Mouse (Mus musculus) heart, embryonic 13.5 days (tissue): ENCODE data around the gene 4930467E23Rik. TPM values are rescaled to one million over a fixed set of nuclear protein-coding genes. Genes with fewer than 3 reads are reported as not detected.
A peak's percentile ranks its signal among the peaks of the same experiment; 100 is the strongest.
"Not testable (repeated sequence)": the region's sequence is repeated elsewhere in the genome, so short reads cannot be mapped to it uniquely, and the experiment has no call there.

Experiments
- ATAC-seq: fragments of 200-750 bp; cut with Nextera tagmentation; 2 replicates; pipeline ENCODE4 v1.8.0; 2017; ENCODE audit warnings: moderate TSS enrichment; ENCODE audit not compliant: insufficient number of reproducible peaks, low FRiP score, low TSS enrichment; ENCODE audit errors: extremely low read depth
- H3K27ac ChIP-seq: fragments of 300-500 bp; sonication (generic); replicated peaks from 2 replicates; pipeline ENCODE4 v1.5.1; 2015; ENCODE audit warnings: moderate library complexity, mild to moderate bottlenecking, inconsistent platforms
- H3K27me3 ChIP-seq: fragments of 300-500 bp; sonication (generic); replicated peaks from 2 replicates; pipeline ENCODE4 v1.6.1; 2015; ENCODE audit warnings: mild to moderate bottlenecking, inconsistent platforms
- H3K36me3 ChIP-seq: fragments of 300-500 bp; sonication (generic); 2 replicates; pipeline ENCODE4 v1.6.1; 2015; ENCODE audit warnings: mild to moderate bottlenecking, inconsistent platforms
- H3K4me1 ChIP-seq: fragments of 300-500 bp; sonication (generic); 2 replicates; pipeline ENCODE4 v1.6.1; 2015; ENCODE audit warnings: inconsistent platforms
- H3K4me2 ChIP-seq: fragments of 300-500 bp; sonication (generic); 2 replicates; pipeline ENCODE4 v1.6.1; 2015; ENCODE audit warnings: inconsistent platforms, mild to moderate bottlenecking, moderate library complexity
- H3K4me3 ChIP-seq: fragments of 300-500 bp; sonication (generic); 2 replicates; pipeline ENCODE4 v1.5.1; 2015; ENCODE audit warnings: moderate library complexity, mild to moderate bottlenecking, inconsistent platforms
- H3K9ac ChIP-seq: fragments of 300-500 bp; sonication (generic); 2 replicates; pipeline ENCODE4 v1.6.1; 2015; ENCODE audit warnings: inconsistent platforms, mild to moderate bottlenecking, moderate library complexity
- H3K9me3 ChIP-seq: fragments of 300-500 bp; sonication (generic); 2 replicates; pipeline ENCODE4 v1.6.1; 2016; ENCODE audit warnings: inconsistent platforms
- WGBS: fragments of 180-500 bp; shearing (Covaris S2); methylation state at CpG from one replicate; pipeline ENCODE4 v1.1.7; 2015; ENCODE audit warnings: mixed read lengths; 5-methylcytosine and 5-hydroxymethylcytosine counted together
- polyA plus RNA-seq: library from polyadenylated mRNA; unstranded; fragments of >200 nt; fragmentation: Nextera tagmentation; extraction: Ambion mirVana; gene quantifications from 2 replicates; pipeline ENCODE4 v1.2.1, GENCODE M21; 2015

4930467E23Rik gene
- not detected in 2 replicates for polyA plus RNA-seq

DNA sequence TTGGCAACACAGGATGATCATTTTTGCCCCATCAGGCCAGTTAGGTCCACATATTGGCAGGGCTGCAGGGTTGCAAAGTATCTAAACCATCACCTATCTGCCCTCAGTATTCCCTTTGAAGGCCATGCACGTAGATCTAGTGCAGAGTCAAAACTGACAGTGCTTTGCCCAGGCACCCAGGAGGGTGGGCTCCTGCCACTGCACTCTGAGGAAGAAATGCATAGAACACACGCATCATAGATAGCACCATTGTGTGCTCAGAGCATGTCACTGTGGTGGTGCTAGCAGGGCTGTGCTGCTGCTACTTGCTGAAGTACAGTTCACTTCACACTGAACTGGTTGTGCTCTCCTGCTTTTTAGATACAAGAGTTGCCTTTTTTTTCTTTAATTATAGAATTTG, at the start of gene 4930467E23Rik:
4930467E23Rik (plus strand) TSS at position 301 of the 400 bp plus-strand sequence.
- H3K9me3 ChIP-seq, H3K27ac ChIP-seq, H3K36me3 ChIP-seq, H3K4me2 ChIP-seq, H3K4me1 ChIP-seq, H3K27me3 ChIP-seq, H3K9ac ChIP-seq, H3K4me3 ChIP-seq, ATAC-seq: not testable (repeated sequence)
- WGBS = no CpG with 5 or more reads among the region's 2 CpGs

DNA sequence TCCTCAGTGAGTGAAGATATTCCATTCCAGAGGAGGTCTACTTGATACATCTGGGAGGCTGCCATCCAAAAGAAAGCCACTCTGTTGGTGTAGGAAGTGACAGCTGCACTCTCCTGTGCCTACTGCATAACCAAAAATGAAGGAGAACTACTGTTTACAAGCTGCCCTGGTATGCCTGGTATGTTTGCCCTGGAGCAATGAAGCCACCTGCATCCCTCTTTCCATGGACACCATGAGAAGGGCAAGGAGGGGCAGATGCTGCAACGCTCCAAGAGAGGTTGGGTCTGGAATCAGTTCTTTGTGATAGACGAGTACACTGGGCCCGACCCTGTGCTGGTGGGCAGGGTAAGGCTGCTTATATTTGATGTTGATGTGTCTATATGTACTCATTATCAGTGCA, 47.1 kb upstream of the 4930467E23Rik start:
- H3K9ac ChIP-seq, H3K27ac ChIP-seq, H3K4me1 ChIP-seq, H3K4me3 ChIP-seq, H3K27me3 ChIP-seq, H3K4me2 ChIP-seq, ATAC-seq, H3K36me3 ChIP-seq, H3K9me3 ChIP-seq: not testable (repeated sequence)
- 47% methylated on average over 2 of the region's 3 CpGs for WGBS

DNA sequence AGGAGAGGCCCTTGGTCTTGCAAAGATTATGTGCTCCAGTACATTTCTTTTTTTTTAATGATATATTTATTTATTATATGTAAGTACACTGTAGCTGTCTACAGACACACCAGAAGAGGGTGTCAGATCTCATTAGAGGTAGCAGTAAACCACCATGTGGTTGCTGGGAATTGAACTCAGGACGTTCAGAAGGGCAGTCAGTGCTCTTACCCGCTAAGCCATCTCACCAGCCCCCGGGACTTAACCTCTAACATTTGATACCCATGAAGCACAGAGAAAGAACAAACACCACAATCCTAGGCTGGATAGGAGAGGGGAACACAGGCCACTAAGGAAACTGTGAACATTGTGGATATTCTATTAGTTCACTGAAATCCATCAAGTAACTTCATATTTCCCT, 43.9 kb upstream of the 4930467E23Rik start:
- ATAC-seq, H3K9me3 ChIP-seq, H3K27me3 ChIP-seq, H3K9ac ChIP-seq, H3K36me3 ChIP-seq, H3K4me2 ChIP-seq, H3K4me3 ChIP-seq, H3K4me1 ChIP-seq, H3K27ac ChIP-seq: not testable (repeated sequence)
- 74% methylated on average over 3 of the region's 3 CpGs for WGBS

DNA sequence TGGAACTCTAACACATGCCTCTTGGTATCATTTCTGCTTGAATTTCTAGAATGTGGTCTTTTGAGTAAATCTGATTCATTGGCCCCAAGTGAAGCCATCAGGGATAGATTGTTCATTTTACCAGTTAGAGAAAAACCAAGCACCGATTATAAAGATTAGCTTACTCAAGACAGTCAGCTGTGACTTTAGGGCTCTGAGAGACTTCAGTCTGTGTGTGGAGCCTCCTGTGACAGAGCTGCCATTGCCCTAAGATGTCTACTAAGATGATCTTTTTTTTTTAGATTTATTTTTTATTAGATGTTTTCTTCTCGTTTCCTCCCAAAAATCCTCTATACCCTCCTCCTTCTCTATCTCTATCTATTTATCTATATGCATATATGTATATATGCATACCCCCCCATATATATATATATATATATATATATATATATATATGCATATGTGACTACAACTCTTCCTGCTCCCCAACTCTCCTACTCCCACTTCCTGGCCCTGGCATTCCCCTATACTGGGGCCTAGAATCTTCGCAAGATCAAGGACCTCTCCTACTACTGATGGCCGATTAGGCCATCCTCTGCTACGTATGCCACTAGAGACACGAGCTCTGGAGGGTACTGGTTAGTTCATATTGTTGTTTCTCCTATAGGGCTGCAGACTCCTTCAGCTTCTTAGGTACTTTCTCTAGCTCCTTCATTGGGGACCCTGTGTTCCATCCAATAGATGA, 40.4 kb upstream of the 4930467E23Rik start:
- not testable (repeated sequence) for ATAC-seq, H3K4me3 ChIP-seq, H3K4me2 ChIP-seq, H3K9me3 ChIP-seq, H3K36me3 ChIP-seq, H3K9ac ChIP-seq, H3K27me3 ChIP-seq, H3K4me1 ChIP-seq, H3K27ac ChIP-seq
- WGBS = 79% methylated on average over 6 of the region's 6 CpGs

DNA sequence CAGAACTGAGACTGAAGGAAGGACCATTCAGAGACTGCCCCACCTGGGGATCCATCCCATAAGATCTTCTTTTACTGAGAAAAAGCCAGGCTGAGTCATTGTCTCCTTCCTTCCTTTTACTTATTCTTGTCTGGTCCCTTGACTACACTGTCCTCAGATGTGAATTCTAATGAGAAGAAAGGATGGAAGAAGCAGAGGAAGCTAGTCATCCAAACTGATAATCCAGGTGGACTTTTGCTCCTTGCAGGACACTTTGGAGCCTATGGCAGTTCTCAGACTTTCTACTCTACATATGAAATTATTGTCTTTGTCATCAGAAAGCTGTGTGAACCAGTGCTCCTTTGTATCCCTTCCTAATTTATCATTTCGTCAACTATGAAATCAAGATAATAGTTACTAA, 39.6 kb upstream of the 4930467E23Rik start:
- H3K27ac ChIP-seq, H3K9ac ChIP-seq, H3K27me3 ChIP-seq, H3K9me3 ChIP-seq, H3K36me3 ChIP-seq, H3K4me1 ChIP-seq, H3K4me2 ChIP-seq, H3K4me3 ChIP-seq, ATAC-seq: not testable (repeated sequence)
- WGBS = 67% methylated on average over 1 of the region's 1 CpGs

DNA sequence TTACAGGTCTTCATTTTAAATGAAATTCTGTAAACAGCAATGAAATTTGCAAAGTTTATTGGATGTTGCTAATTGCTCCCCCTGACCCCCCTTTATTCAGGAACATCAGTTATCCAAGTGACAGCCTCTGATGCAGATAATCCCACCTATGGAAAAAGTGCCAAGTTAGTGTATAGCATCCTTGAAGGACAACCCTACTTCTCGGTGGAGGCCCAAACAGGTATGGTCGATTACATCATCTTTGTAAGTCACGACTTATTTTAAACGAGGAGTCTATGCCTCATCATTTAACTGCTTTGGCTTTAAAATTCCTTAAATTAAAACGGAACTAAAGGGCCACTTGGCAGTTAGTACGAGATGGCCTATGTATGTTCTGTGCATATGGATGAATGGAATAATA, 38.0 kb upstream of the 4930467E23Rik start:
- H3K4me1 ChIP-seq, H3K9ac ChIP-seq, H3K4me2 ChIP-seq, H3K4me3 ChIP-seq, H3K27ac ChIP-seq, H3K9me3 ChIP-seq, H3K27me3 ChIP-seq, H3K36me3 ChIP-seq, ATAC-seq: not testable (repeated sequence)
- 63% methylated on average over 6 of the region's 6 CpGs for WGBS

DNA sequence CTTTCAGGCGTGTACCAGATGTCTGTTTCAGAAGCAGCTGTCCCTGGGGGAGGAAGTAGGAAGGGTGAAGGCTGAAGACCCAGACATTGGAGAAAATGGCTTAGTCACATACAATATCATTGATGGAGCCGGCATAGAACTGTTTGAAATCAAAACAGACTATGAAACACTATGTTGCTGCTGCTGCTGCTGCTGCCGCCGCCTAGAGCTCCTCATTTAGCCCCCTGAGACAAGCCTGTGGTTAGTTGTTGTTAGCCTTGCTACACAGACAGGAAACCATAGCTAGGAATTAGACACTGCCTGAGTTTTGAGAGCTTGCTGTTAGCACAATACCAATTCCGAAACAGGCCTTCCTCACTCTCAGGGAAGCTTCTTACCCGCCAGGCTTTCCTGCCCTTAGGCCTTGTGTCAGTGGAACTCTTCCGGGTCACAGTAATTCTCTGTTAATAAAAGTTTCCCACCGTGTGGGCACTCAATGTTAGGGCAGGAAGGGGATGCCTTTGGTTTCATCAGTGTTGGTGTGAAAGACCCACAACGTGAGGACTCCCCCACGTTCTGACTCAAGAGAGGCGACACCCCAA, 31.8 kb upstream of the 4930467E23Rik start:
- not testable (repeated sequence) for H3K36me3 ChIP-seq, H3K9me3 ChIP-seq, H3K4me3 ChIP-seq, H3K4me2 ChIP-seq, H3K9ac ChIP-seq, H3K27me3 ChIP-seq, ATAC-seq, H3K27ac ChIP-seq, H3K4me1 ChIP-seq
- 73% methylated on average over 11 of the region's 11 CpGs for WGBS

DNA sequence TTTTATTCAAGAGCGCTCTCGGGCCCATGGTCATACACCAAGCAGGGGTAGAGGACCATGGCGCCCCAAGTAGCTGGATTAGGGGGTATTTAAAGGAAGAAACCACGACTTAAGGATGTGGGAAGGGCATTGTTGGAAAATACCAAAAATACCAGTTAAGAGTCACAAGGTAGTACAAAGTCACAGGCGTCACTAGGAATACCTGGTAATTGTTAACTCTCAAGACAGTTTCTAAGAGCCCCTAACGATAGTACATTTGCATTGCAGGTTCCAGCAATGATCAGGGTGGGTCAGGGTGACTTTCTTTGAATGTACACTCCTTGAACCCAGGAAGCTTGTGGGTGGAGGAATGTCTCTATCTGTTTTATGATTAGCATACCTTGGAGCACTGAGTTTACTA, 31.3 kb upstream of the 4930467E23Rik start:
- H3K27me3 ChIP-seq, H3K4me1 ChIP-seq, H3K4me2 ChIP-seq, H3K36me3 ChIP-seq, ATAC-seq, H3K9me3 ChIP-seq, H3K27ac ChIP-seq, H3K9ac ChIP-seq, H3K4me3 ChIP-seq: not testable (repeated sequence)
- 73% methylated on average over 6 of the region's 6 CpGs for WGBS

DNA sequence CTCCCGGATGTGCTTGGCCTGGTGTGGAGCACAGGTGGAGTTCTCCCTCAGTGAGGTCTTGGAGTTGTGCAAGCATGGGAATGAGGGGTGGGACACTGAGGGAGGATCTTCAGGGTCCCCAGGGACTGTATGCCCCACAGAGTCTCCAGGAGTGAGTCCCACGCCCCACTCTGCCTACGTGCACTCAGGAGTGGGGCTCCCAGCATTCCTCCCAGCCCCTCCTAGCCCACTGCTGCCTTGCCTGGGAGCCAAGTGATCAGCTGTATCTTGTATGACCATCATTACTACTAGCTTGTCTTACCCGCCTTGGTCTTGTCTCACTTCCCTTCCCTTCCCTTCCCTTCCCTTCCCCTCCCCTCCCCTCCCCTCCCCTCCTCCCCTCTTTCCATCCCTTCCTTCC, 30.7 kb upstream of the 4930467E23Rik start:
- 72% methylated on average over 4 of the region's 4 CpGs for WGBS
- not testable (repeated sequence) for H3K4me1 ChIP-seq, H3K9ac ChIP-seq, H3K27ac ChIP-seq, H3K36me3 ChIP-seq, H3K4me2 ChIP-seq, H3K27me3 ChIP-seq, ATAC-seq, H3K9me3 ChIP-seq, H3K4me3 ChIP-seq

DNA sequence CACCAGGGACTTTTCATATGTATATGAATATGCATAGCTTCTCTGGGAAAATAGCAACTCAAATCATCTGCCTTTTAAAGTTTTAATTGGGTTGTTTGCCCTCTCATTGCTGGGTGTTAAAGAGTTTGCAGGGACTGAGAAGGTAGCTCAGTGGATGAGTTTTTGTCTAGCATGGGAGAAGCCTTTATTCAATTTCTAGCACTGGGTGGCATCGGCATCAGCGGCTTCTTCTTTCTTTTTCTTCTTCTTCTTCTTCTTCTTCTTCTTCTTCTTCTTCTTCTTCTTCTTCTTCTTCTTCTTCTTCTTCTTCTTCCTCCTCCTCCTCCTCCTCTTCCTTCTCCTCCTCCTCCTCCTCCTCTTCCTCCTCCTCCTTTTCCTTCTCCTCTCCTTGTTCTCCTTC, 28.1 kb upstream of the 4930467E23Rik start:
- not testable (repeated sequence) for H3K4me2 ChIP-seq, H3K27ac ChIP-seq, H3K9me3 ChIP-seq, H3K9ac ChIP-seq, ATAC-seq, H3K36me3 ChIP-seq, H3K4me3 ChIP-seq, H3K4me1 ChIP-seq, H3K27me3 ChIP-seq
- WGBS = 89% methylated on average over 2 of the region's 2 CpGs

DNA sequence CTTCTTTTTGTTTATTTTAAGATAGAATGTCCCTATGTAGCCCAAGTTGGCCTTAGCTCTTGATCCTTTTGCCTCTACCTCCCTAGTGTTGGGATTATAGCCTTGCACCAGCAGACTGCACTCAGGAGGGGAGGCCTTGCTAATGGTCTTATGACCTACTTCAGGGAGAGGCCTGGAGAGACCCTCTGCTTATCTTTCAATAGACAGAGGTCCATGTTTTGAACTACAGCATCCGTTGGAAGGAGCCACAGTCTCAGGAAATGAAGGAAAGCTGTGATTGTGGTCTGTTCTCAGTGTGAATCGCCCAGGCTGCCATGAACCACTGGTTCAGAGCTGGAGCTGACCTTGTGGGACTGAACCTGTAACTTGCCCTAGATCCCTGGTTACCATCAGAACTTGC, 27.1 kb upstream of the 4930467E23Rik start:
- not testable (repeated sequence) for H3K4me2 ChIP-seq, H3K9me3 ChIP-seq, H3K9ac ChIP-seq, H3K4me3 ChIP-seq, H3K27me3 ChIP-seq, H3K36me3 ChIP-seq, H3K27ac ChIP-seq, H3K4me1 ChIP-seq, ATAC-seq
- WGBS = 51% methylated on average over 2 of the region's 2 CpGs

DNA sequence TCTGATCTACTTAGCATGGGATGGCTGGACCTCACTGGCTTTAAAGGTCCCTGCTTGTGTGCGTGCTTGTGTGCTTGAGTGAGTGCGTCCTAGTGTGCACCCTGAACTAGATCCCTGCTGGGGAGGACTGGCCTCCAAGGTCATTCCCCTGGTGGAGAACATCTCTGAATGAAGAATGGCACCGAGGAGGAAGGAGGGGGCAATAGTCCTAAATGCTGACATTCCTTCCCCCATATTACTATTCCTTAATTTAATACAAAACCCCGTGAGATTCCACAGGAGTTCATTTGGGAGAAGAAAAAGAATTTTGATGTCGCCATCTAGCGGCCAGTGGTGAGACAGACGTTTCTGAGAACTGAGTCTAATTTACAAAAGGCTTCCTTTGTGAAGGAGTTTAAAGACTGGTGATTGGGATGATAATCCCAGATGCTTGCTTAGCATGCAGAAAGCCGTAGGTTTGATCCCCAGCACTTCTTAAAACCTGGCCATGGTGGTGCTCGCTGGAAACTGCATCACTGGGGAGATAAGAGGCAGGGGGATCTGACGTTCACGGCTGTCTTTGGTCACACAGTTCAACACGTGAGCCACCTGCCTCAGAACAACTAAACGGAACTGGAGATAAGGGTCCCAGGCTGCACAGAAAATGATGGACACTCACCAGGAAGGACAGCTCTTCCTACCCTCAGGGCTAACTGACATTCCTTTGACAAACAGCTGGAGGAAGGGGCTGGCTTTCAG, 26.2 kb upstream of the 4930467E23Rik start:
- H3K9ac ChIP-seq, H3K4me3 ChIP-seq, H3K27ac ChIP-seq, H3K9me3 ChIP-seq, H3K4me2 ChIP-seq, H3K36me3 ChIP-seq, H3K4me1 ChIP-seq, H3K27me3 ChIP-seq: not testable (repeated sequence)
- ATAC-seq = peak; percentile 75; the same call in 1 of the 2 replicates
- whole genome bisulfite sequencing = 29% methylated on average over 13 of the region's 13 CpGs
